Mouse (Mus musculus) c-Kit-negative CD71-positive TER-119-positive erythroid progenitor cells, embryonic 14.5 days (primary cell): ENCODE data around the gene Mfap1a.
"Not testable (repeated sequence)": the region's sequence is repeated elsewhere in the genome, so short reads cannot be mapped to it uniquely, and the experiment has no call there.

Source experiments
- DNase-seq: peaks from one replicate; pipeline ENCODE4 v3.0.0-alpha.2; 2013; ENCODE audit warnings: low read depth, low spot score

Gene Mfap1a

GRCm38 (mm10) chr2:121505942-121506882, at the start of gene Mfap1a, which contains the start of gene Wdr76:
Gene Mfap1a, minus strand, starts transcription at chr2:121506665.
Gene Wdr76, plus strand, starts transcription at chr2:121506723.
- DNase-seq: peak; percentile 78

- no peak for DNase-seq
Measured at GRCm38 (mm10) chr2:121551271-121551670, 44.8 kb upstream of the Mfap1a start.

GRCm38 (mm10) chr2:121549630-121550029, 43.2 kb upstream of the Mfap1a start:
- DNase-seq: no peak

DNA sequence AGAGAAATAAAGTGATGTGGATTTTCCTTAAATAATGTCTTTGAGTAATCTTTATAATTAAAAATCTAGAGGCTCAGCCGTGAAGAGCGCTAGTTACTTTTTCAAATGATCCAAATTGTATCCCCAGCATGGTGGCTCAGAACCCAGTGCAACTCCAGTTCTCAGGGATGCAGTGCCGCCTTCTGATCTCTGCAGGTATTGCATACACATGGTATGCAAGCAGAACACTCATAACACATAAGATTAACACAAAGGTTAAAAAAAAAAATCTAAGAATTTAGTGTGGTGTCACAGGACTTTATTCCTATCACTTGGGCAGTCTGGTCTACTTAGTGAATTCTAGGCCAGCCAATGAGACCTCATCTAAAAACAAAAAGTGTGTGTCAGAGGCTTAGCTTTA, 38.4 kb upstream of the Mfap1a start:
- DNase-seq: no peak

DNA sequence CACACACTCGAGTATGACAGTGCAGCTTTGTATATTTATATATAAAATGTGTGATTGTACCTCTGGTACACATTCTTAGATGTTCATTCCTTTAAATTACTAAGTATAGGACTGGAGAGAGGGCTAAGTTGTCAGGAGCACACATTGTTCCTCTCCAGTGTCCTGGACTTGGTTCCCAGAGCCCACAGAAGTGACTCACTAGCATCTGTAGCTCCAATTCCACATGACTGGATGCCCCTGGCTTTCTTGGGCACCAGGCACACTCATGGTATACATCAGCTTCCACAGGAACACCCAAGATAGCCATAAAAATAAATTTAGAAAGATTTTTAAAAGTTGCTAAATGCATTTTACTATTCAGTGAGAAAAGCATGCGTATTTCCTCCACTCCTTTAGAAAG, 18.6 kb upstream of the Mfap1a start:
- no peak for DNase-seq

- DNase-seq: not testable (repeated sequence)
Measured at GRCm38 (mm10) chr2:121522830-121523229, 16.4 kb upstream of the Mfap1a start.

DNA sequence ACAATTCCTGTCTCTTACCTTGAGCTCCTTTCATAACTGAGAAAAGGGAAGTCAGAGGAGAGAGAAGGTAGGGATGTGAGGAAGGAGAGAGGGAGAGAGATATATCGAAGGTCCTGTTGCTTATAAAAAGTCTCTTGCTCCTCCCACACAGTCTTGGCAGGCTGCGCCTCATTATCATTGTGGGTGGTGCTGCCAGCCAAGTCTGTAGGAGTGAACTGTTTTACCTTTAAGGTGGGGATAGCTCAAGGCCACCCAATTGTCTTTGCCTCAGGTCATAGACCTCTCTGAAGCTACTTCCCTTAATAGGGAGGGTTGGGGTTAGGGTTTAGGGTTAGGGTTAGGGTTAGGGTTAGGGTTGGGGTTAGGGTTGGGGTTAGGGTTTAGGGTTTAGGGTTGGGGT, 15.5 kb upstream of the Mfap1a start:
- no peak for DNase-seq

- not testable (repeated sequence) for DNase-seq
Measured at GRCm38 (mm10) chr2:121518711-121519110, 12.2 kb upstream of the Mfap1a start.

DNA sequence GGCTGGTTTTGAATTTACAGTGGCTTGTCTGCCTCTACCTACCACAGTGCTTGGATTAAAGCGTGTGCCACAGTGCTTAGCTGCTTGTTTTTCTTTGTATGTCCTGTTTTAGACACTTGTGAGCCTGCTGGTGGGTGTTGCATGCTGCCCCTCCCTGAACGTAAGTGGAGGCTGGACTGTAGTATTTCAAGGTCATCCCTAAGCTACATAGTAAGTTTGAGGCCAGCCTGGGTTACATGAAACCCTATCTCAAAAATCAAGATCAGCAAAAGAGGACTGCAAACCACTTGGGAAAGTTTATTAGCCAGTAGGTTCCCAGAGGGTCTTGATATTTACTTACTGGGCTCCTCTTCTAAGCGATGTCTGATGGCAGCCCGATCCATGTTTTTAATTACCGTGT, 11.6 kb upstream of the Mfap1a start:
- DNase-seq: no peak

GRCm38 (mm10) chr2:121514211-121514610, 7.7 kb upstream of the Mfap1a start:
- DNase-seq: no peak

DNA sequence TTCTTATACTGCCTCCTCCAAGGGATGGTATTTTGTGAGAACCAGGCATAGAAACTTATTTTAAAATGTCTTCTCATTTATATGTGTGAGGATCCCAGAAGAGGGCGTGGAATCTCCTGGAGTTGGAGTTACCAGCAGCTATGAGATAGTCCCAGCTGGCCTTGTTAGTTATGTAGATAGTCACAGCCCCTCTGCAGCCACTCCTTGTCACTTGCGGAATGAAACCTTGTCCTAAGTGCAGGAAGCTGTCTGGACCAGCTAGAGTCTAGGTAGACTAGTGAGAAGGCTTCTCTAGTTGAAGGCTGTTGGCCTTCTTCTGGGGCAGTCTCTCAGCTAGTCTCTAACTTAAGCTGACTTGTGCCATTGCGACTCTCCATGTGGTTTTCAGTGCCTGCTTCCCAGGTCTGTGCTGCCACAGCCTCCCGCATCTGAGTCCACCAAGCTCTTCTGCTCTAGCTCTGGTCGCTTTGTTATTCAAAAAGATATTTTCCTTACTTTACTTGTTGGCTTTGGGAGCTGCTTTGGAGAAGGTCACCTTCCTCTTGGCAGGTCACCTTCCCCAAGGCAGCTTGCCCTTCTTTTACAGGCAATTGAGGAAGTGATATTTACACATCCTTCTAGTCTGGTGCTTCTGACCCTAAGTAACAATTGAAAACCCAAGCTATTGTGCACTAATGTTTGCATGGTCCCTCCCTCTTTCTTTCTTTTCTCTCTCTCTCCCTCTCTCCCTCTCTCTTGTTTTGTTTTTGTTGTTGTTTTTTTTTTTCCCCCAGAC, 6.7 kb upstream of the Mfap1a start:
- not testable (repeated sequence) for DNase-seq

GRCm38 (mm10) chr2:121511401-121511800, 4.9 kb upstream of the Mfap1a start:
- no peak for DNase-seq

DNA sequence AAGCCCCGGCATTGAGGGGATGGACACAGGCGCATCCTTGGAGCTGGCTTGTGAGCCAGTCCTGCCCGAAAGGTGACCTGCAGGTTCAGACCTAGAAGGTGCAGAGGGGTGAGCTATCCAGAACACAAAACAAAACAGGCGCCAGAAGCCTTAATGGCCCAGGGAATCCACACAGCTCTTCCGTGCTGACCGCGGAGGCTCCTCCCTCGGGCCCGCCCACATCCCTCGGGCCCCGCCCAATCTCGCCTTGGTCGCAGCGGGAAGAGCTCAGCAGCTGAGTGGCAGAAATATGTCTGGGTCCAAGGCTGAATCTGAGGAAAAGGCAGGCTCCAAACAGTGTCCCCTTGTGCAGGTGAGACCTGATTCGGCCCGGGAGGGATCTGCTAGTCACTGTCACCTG, 3.1 kb upstream of the Mfap1a start:
- DNase-seq: peak; percentile 68

DNA sequence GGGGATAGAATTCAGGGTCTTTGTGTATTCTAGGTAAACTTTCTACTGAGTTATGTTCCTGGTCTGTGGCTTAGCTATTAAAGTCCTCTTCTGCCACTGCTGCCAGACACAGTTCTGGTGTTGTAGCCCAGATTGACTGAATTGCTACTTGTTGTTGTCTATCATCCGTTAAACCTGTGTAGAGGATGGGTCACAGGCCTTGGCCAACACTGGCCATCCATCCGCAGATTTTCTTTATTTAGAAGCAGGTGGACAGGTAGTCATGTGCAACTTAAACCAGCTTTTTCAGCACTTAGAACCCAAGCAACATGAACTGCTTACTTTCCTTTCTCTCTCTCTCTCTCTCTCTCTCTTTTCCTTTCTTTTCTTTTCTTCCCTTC, 1.5 kb upstream of the Mfap1a start:
- DNase-seq: no peak

DNA sequence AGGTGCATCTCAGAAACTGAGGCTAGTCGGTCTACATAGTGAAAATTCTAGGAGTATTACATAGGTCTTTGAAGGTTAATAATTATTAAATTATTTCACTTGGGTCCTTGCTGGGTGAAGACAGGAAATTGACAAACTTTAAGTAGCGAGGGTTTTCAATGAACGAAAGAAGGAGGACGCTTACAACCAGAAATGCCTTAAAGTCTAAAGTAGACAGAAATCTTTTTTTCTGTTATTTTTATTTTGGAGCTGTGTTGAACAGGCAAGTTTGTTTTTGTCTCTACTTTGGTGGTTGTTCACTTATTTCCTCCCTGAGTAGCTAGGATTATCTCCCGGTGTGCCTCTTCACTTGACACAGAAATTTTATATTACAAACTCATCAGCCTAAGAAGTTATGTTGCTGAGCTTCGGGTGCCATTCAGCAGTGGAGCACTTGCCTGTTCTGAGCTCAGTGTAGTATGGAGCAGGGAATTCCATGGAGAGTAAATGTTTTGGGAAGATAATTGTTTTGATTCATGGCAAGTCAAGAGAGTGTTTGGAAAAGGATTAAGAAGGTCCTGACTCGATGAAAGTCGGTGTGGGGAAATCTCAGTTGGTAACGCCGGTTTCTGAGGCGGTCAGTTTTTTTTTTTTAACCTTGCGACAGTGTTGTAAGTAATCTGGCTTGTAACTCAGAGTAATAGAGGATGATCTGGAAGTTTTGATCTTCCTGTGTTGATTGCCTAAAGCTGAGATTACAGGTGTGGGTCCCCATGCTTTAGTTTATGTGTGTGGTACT, 897 bp upstream of the Mfap1a start:
- no peak for DNase-seq

DNA sequence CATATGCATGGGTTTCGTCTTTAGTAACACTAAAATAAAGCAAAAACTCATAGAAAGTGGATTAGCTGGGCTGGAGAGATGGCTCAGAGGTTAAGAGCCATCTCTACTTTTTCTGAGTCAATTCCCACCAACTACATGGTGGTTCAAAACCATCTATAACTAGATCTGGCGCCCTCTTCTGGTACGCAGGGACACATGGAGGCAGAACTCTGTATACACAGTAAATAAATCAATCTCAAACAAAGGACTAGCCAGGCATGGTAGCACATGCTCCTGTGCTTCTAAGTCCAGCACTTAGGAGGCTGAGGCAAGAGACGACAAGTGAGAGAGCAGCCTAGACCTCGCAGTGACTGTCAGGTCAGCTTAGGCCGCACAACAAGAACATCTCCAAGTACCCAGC, 4.9 kb downstream of the Mfap1a start:
- DNase-seq: not testable (repeated sequence)

- DNase-seq: not testable (repeated sequence)
Measured at GRCm38 (mm10) chr2:121484403-121484802, 22.1 kb downstream of the Mfap1a start.

GRCm38 (mm10) chr2:121483576-121483975, 22.9 kb downstream of the Mfap1a start:
- no peak for DNase-seq

DNA sequence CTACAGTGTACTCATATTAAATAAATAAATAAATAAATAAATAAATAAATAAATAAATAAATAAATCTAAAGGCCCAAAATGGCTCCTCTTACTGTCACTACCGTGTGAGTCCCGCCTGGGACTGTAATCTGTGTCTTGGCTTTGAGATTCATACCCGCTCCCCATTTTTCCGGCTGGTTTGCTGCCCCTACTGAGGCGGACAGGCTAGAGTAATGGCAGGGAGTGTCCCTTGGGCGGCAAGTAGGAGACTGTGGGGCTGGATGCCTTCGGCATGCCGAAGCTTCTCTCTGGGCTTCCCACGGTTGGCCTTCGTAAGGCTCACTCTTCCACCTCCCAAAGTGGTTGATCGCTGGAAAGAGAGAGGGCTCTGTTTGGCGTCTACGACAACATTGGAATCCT, 25.5 kb downstream of the Mfap1a start:
- not testable (repeated sequence) for DNase-seq

DNA sequence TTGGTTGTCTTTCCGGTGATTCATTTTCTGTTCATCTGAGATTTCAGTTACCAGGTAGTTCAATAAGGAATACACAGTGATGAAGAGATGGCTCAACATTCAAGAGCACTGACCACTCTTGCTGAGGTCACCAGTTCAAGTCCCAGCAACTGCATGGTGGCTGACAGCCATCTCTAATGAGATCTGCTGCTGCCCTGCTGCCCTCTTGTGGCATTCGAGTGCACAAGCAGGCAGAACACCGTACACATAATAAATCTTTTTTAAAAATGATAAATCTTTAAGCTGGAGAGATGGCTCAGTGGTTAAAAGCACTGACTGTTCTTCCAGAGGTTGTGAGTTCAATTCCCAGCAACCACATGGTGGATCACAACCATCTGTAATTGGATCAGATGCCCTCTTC, 26.0 kb downstream of the Mfap1a start:
- DNase-seq: no peak

DNA sequence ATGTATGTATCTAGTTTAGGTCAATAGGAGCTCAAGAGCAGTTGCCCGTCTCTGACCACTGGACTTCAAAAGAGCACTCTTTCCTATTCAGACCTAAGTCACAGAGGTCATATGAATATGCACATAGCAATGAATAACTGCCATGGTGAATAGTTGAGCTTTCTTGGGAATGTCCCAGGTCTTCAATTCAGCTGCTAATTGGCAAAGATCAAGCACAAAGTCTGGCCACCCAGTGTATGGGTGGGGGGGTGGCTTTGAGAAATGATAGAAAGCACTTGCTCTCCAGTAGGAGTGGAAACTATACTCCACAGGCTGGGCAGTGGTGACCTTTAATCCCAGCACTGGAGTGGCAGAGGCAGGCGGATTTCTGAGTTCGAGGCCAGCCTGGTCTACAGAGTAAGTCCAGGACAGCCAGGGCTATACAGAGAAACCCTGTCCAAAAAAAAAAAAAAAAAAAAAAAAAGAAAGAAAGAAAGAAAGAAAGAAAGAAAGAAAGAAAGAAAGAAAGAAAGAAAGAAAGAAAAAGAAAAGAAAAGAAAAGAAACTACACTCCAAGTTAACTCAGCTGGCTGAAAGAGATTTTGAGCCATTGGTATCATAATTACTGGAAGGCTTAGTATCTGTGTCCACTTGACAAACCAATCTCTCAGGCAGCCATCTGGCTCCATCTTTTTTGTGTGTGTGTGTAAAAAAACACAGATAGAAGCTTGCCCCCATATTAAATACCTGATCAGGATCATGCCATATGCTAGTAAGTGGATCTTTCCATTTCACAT, 28.8 kb downstream of the Mfap1a start:
- DNase-seq: no peak
